17 mouse cellular contexts compared by ENCODE assay signal in the genomic region with DNA sequence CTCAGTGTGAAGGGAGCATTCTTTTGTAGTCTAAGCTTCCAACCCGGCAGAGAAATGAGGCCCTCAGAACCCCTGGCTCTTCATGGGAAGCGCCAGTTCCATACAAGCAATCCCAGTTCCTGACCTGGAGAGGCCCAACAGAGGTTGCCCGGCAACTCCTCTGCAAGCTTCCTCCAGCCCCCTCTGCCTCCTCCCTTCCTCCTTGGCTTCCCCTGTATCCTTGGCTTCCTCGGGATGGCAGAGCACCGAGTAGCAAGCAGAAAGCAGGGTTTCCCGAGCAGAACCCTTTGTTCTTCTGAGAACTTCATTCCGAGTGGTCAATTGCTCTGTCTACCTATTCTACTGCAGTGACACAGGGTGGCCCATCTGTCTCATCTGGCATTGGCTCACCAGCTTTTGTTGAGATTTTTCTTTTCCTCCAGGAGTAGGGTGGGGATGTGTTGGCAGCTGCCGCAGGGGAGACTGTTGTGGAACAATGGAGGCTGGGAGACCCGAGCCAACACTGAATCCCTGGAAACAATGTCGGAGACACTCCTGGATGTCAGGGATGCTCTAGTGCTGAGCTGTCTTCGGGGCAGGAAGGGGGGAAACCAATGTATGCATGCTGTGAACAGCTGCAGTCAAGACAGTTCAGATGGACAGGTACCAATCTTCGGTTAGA. TPM values are rescaled to one million over a fixed set of nuclear protein-coding genes. Genes with fewer than 3 reads are reported as not detected.
A peak's percentile ranks its signal among the peaks of the same experiment; 100 is the strongest.
DNase-seq lines count a peak whose midpoint lies in the region; ATAC-seq and TF ChIP-seq lines count a peak whose summit lies in the region.
"Had no signal": no experiment of that assay in that cellular context is flagged by ENCODE, and none has a peak within 500 bp of the region (broad histone marks: within the 10 kb centered on the region; RNA-seq: fewer than 3 reads in every experiment).

No protein-coding gene starts in this region.

- no peak overlapping the region for H3K4me3 ChIP-seq in heart, embryonic 13.5 days
- H3K4me3 ChIP-seq in lung, postnatal 0 days (ENCODE audit: low read depth, low read length), result no peak overlapping the region
- H3K4me3 ChIP-seq in lung, adult 2 months (replicated peaks; ENCODE audit: extremely low read depth, low read depth, low read length), result no peak overlapping the region
- H3K4me3 ChIP-seq in brown adipose tissue, adult 24 weeks (ENCODE audit: insufficient read depth, low read depth, low read length), result no peak overlapping the region
- H3K4me3 ChIP-seq: kidney, embryonic 15.5 days; left cerebral cortex, adult 2 months; limb, embryonic 13.5 days; liver, embryonic 15.5 days; myocyte had no signal

- peak overlapping the region; percentile 24; the same call in 1 of the 2 replicates for H3K27ac ChIP-seq in heart, embryonic 13.5 days (replicated peaks)
- H3K27ac ChIP-seq in lung, postnatal 0 days (ENCODE audit: low read length), result no peak overlapping the region
- peak overlapping the region; percentile 84 for H3K27ac ChIP-seq in brown adipose tissue, adult 24 weeks (replicated peaks; ENCODE audit: low read depth, low read length)
- H3K27ac ChIP-seq: kidney, embryonic 15.5 days; left cerebral cortex, adult 2 months; limb, embryonic 13.5 days; liver, embryonic 15.5 days had no signal

- 56% methylated on average over 12 of the region's 12 CpGs for WGBS in heart, embryonic 13.5 days
- WGBS in lung, postnatal 0 days, result 35% methylated on average over 12 of the region's 12 CpGs
- 32% methylated on average over 12 of the region's 12 CpGs for WGBS in lung, adult 2 months

- H3K36me3 ChIP-seq in heart, embryonic 13.5 days, result no peaks in the 10 kb centered on the region
- H3K36me3 ChIP-seq in lung, postnatal 0 days (ENCODE audit: insufficient read depth, low read length), result no peaks in the 10 kb centered on the region
- H3K36me3 ChIP-seq: kidney, embryonic 15.5 days; limb, embryonic 13.5 days; liver, embryonic 15.5 days had no signal

- peak; percentile 37 to 43 for DNase-seq in cerebellum, postnatal 10 days
- DNase-seq in cerebellum, postnatal 25 days, result no peak
- DNase-seq in heart, postnatal 4 days, result no peak
- peak; percentile 24 for DNase-seq in lung, postnatal 0 days (ENCODE audit: low spot score)
- no peak for DNase-seq in lung, adult 2 months
- DNase-seq in layer of hippocampus, postnatal 10 days (ENCODE audit: low spot score in 2 of 2), result no peak
- DNase-seq: adrenal gland, postnatal 10 days; cerebellum, adult 9-10 months; right cerebral cortex, adult 18-20 months; spleen, adult 18-20 months had no signal

- ATAC-seq in heart, embryonic 13.5 days (ENCODE audit: extremely low read depth, insufficient number of reproducible peaks, low FRiP score, low TSS enrichment), result no peak
- ATAC-seq in lung, postnatal 0 days, result peak; percentile 68

- H3K27me3 ChIP-seq in heart, embryonic 13.5 days (replicated peaks), result peaks cover 80% of the 10 kb centered on the region
- no peaks in the 10 kb centered on the region for H3K27me3 ChIP-seq in lung, postnatal 0 days (replicated peaks; ENCODE audit: insufficient read depth, low read length)

- H3K9ac ChIP-seq in heart, embryonic 13.5 days, result no peak overlapping the region; the same call in 1 of the 2 replicates
- H3K9ac ChIP-seq in lung, postnatal 0 days (replicated peaks; ENCODE audit: low read depth), result no peak overlapping the region
- H3K9ac ChIP-seq: kidney, embryonic 15.5 days; limb, embryonic 13.5 days; liver, embryonic 15.5 days had no signal

- TF ChIP-seq CTCF in lung, postnatal 0 days (IDR thresholded peaks at IDR 0.05), result no peak
- no peak for TF ChIP-seq CTCF in lung, adult 2 months (IDR thresholded peaks at IDR 0.05; ENCODE audit: insufficient read depth, low read length)

- H3K4me1 ChIP-seq in heart, embryonic 13.5 days, result peaks cover 19% of the 10 kb centered on the region
- no peaks in the 10 kb centered on the region for H3K4me1 ChIP-seq in lung, postnatal 0 days (ENCODE audit: insufficient read depth, low read depth, low read length)
- H3K4me1 ChIP-seq in lung, adult 2 months (ENCODE audit: control insufficient read depth, insufficient read depth, low read length), result peaks cover 4% of the 10 kb centered on the region
- peaks cover 32% of the 10 kb centered on the region for H3K4me1 ChIP-seq in brown adipose tissue, adult 24 weeks (ENCODE audit: control insufficient read depth, insufficient read depth, insufficient read length, low read length)

- H3K4me2 ChIP-seq in heart, embryonic 13.5 days, result no peak overlapping the region
- H3K4me2 ChIP-seq in lung, postnatal 0 days (replicated peaks; ENCODE audit: low read depth, low read length), result no peak overlapping the region
- H3K4me2 ChIP-seq: kidney, embryonic 15.5 days; limb, embryonic 13.5 days; liver, embryonic 15.5 days had no signal

- TF ChIP-seq EP300 in lung, postnatal 0 days (IDR thresholded peaks at IDR 0.05), result no peak

- no peak for TF ChIP-seq POLR2A in lung, adult 2 months (IDR thresholded peaks at IDR 0.05; ENCODE audit: borderline replicate concordance, extremely low read depth, low read depth, low read length)

- no peaks in the 10 kb centered on the region for H3K9me3 ChIP-seq in heart, embryonic 13.5 days
- no peaks in the 10 kb centered on the region for H3K9me3 ChIP-seq in lung, postnatal 0 days (ENCODE audit: low read length)
- H3K9me3 ChIP-seq: kidney, embryonic 15.5 days; limb, embryonic 13.5 days; liver, embryonic 15.5 days had no signal

RNA-seq across cellular contexts. Expression of a gene that starts 7.1 kb away (rescaled TPM):
- polyA plus RNA-seq in heart, embryonic 13.5 days (2015; fragmentation: Nextera tagmentation; extraction: Ambion mirVana), result 4.2 and 4.8 TPM in 2 replicates
- 10 to 100 TPM; 17.3 to 19.3 TPM for total RNA-seq in heart, postnatal 4 days (2021)
- 15.0 and 17.0 TPM in 2 replicates for polyA plus RNA-seq in lung, postnatal 0 days (2015; fragmentation: Nextera tagmentation; extraction: Ambion mirVana)
- polyA plus RNA-seq in lung, adult 2 months (2012; rRNA removed), result 40.0 and 45.7 TPM in 2 replicates
- 10.1 and 22.7 TPM in 2 replicates for polyA plus RNA-seq in brown adipose tissue, adult 24 weeks (2012; ENCODE audit: insufficient read depth, insufficient read length, missing spikeins)
- total RNA-seq in layer of hippocampus, postnatal 10 days (2021), result 10 to 100 TPM; 23.4 to 25.7 TPM

Comparison
In these comparisons a context has a peak if more than half of its experiments do, and no peak if none do; other contexts are left out.
1. DNase-seq: peak in cerebellum, postnatal 10 days (2 of 2) and lung, postnatal 0 days (single experiment); none in cerebellum, postnatal 25 days (0 of 2), heart, postnatal 4 days (single experiment), lung, adult 2 months (single experiment) and layer of hippocampus, postnatal 10 days (0 of 2).